ENCODE assay signal across 8 mouse cellular contexts in the genomic region with DNA sequence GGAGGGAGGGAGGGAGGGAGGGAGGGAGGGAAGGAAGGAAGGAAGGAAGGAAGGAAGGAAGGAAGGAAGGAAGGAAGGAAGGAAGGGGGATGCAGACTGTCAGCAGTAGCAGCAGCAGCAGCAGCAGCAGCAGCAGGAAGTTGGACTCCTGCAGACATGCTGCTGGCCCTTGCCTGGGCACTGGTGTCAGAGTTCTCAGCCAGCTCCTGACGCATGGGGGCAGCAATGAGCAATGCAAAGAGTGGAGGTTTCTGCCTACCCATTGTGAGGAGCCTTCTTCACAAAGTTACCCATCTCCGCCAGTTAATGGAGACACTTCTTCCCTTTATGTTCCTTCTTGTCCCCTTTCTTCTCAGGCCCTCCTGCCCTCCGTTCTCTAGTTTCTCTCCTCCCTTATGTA. TPM values are rescaled to one million over a fixed set of nuclear protein-coding genes. Genes with fewer than 3 reads are reported as not detected.
DNase-seq lines count a peak whose midpoint lies in the region; ATAC-seq and TF ChIP-seq lines count a peak whose summit lies in the region.

No protein-coding gene starts in this region.

- no peak overlapping the region for H3K9ac ChIP-seq in neural tube, embryonic 15.5 days (replicated peaks)
- no peak overlapping the region for H3K9ac ChIP-seq in heart, adult 2 months (ENCODE audit: low read depth, low read length)

- H3K4me3 ChIP-seq in neural tube, embryonic 15.5 days (replicated peaks): no peak overlapping the region
- H3K4me3 ChIP-seq in heart, adult 2 months: no peak overlapping the region
- no peak overlapping the region for H3K4me3 ChIP-seq in small intestine, adult 2 months (ENCODE audit: low read depth, low read length)

- H3K4me1 ChIP-seq in neural tube, embryonic 15.5 days: no peaks in the 10 kb centered on the region; the same call in 1 of the 2 replicates
- H3K4me1 ChIP-seq in heart, adult 2 months (ENCODE audit: control insufficient read depth, insufficient read depth, low read length): no peaks in the 10 kb centered on the region
- no peaks in the 10 kb centered on the region for H3K4me1 ChIP-seq in small intestine, adult 2 months (ENCODE audit: control insufficient read depth, insufficient read depth, insufficient read length, low read length)

- no peaks in the 10 kb centered on the region for H3K36me3 ChIP-seq in neural tube, embryonic 15.5 days
- no peaks in the 10 kb centered on the region for H3K36me3 ChIP-seq in heart, adult 2 months (ENCODE audit: control insufficient read depth, insufficient read depth, low read length)
- no peaks in the 10 kb centered on the region for H3K36me3 ChIP-seq in small intestine, adult 2 months (ENCODE audit: control insufficient read depth, insufficient read depth, low read length)

- H3K4me2 ChIP-seq in neural tube, embryonic 15.5 days: no peak overlapping the region

- no peak for ATAC-seq in neural tube, embryonic 15.5 days (ENCODE audit: low FRiP score)
- ATAC-seq in megakaryocyte progenitor cell, adult 5-6 weeks (replicated peaks; ENCODE audit: poor library complexity): no peak

- no peaks in the 10 kb centered on the region for H3K9me3 ChIP-seq in neural tube, embryonic 15.5 days (replicated peaks)

- H3K27ac ChIP-seq in neural tube, embryonic 15.5 days (replicated peaks): no peak overlapping the region
- H3K27ac ChIP-seq in heart, adult 2 months: no peak overlapping the region
- H3K27ac ChIP-seq in small intestine, adult 2 months (ENCODE audit: insufficient read depth, low read depth, low read length): no peak overlapping the region

- peak; percentile 78 for DNase-seq in neural tube, embryonic 10.5 days (ENCODE audit: extremely low spot score, low spot score)
- peak; percentile 86 to 90 for DNase-seq in cerebellum, postnatal 36 days
- DNase-seq in heart, adult 2 months: peak; percentile 44 to 75
- DNase-seq in layer of hippocampus, adult 18-20 months (ENCODE audit: low spot score in 2 of 2): peak; percentile 59 to 86
- DNase-seq in lung, postnatal 10 days: peak; percentile 77

- 37% methylated on average over 3 of the region's 3 CpGs for WGBS in neural tube, embryonic 15.5 days
- WGBS in heart, adult 2 months: 36% methylated on average over 3 of the region's 3 CpGs
- WGBS in small intestine, adult 2 months: 35% methylated on average over 3 of the region's 3 CpGs

- intact Hi-C loops in heart, adult 2 months (cut with DNase I): loop anchor here (1.0 to 5.0 kb wide), 3 partner anchors 135 to 341 kb away; no protein-coding TSS in a partner anchor

- H3K27me3 ChIP-seq in neural tube, embryonic 15.5 days (replicated peaks): no peaks in the 10 kb centered on the region
- no peaks in the 10 kb centered on the region for H3K27me3 ChIP-seq in heart, adult 2 months (ENCODE audit: control insufficient read depth, insufficient read depth, low read length)
- H3K27me3 ChIP-seq in small intestine, adult 2 months (ENCODE audit: control insufficient read depth, insufficient read depth, low read length): no peaks in the 10 kb centered on the region

- H3K79me2 ChIP-seq in heart, adult 2 months (replicated peaks; ENCODE audit: control insufficient read depth, insufficient read depth, low read length): no peaks in the 10 kb centered on the region

- peak; percentile 78 for TF ChIP-seq CTCF in heart, adult 2 months (IDR thresholded peaks at IDR 0.05)
- peak; percentile 24; the same call in 1 of the 2 replicates for TF ChIP-seq CTCF in small intestine, adult 2 months (IDR thresholded peaks at IDR 0.05; ENCODE audit: extremely low read depth, insufficient read length, insufficient replicate concordance, low read depth, low read length)

- no peak for TF ChIP-seq POLR2A in heart, adult 2 months (IDR thresholded peaks at IDR 0.05; ENCODE audit: insufficient read depth, low read depth, low read length)
- TF ChIP-seq POLR2A in small intestine, adult 2 months (IDR thresholded peaks at IDR 0.05; ENCODE audit: low read depth, low read length): no peak

- TF ChIP-seq EP300 in heart, adult 2 months (IDR thresholded peaks at IDR 0.05; ENCODE audit: insufficient read depth, low read depth, low read length): no peak

RNA-seq across cellular contexts. Expression of a gene that starts 40.7 kb away (rescaled TPM):
- 217 and 248 TPM in 2 replicates for polyA plus RNA-seq in neural tube, embryonic 15.5 days (2015; fragmentation: Nextera tagmentation; extraction: Ambion mirVana)
- 1 to 10 TPM; 1.8 to 1.9 TPM for total RNA-seq in heart, adult 2 months (2021)
- polyA plus RNA-seq in heart, adult 2 months (2012; rRNA removed): 1.6 and 2.1 TPM in 2 replicates
- total RNA-seq in layer of hippocampus, adult 18-20 months (2021): 100 to 1,000 TPM; 146 to 152 TPM
- 0.10 and 0.39 TPM in 2 replicates for polyA plus RNA-seq in small intestine, adult 2 months (2012; rRNA removed)
- total RNA-seq in megakaryocyte progenitor cell, adult 5-6 weeks (2015): not detected in 2 replicates
- not detected in 2 replicates for total RNA-seq in megakaryocyte progenitor cell, adult 5-6 weeks (2017)

Comparison
In these comparisons a context has a peak if more than half of its experiments do, and no peak if none do; other contexts are left out.
1. RNA of a gene that starts 40.7 kb away (total RNA-seq): 146 to 152 TPM in layer of hippocampus, adult 18-20 months; 1.8 to 1.9 TPM in heart, adult 2 months and not detected in megakaryocyte progenitor cell, adult 5-6 weeks; every median in the first group is over 10 times any median in the second.
2. Peak in every context shown above with its lines, with median percentiles within 50 percentile points of each other: DNase-seq.